Mouse (Mus musculus): ENCODE measurements around the gene Pbx2.

DNA sequence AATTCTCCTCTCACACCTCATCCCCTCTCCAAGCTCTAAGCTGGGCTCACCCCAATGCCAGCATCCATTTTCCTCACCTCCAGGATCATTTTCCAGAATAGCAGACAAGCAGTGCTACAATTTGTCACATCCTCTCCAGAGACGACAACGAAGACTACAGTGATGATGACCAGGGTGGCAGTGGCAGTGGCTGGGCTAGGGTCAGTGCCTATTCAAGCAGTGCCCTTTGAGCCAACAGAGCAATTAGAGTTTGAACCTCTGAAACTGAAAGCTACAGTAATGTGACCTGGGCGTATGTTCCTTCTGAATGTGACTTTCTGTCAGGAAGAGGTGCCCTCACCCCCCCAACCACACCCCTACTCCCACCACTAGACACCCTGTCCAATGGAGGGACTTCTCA lies 41.9 kb upstream of the Pbx2 start:
- TF ChIP-seq POLR2A (IDR thresholded peaks at IDR 0.05; ENCODE audit: borderline replicate concordance, extremely low read depth, low read depth, low read length) (no peak), CTCF (IDR thresholded peaks at IDR 0.05; ENCODE audit: insufficient read depth, low read length) (no peak)

Data from lung, adult 2 months (tissue).